Mouse (Mus musculus) myocyte (in vitro differentiated cells): ENCODE data around the gene Sec31b. TPM values are rescaled to one million over a fixed set of nuclear protein-coding genes. Genes with fewer than 3 reads are reported as not detected.

Experiments used
- H3K27me3 ChIP-seq: one replicate; pipeline ENCODE4 v1.6.1; 2011; ENCODE audit not compliant: control insufficient read depth, insufficient read depth, insufficient read length
- H3K36me3 ChIP-seq: one replicate; pipeline ENCODE4 v1.6.1; 2011; ENCODE audit not compliant: control insufficient read depth, insufficient read depth
- H3K4me2 ChIP-seq: one replicate; pipeline ENCODE4 v1.6.1; 2011; ENCODE audit warnings: low read depth, control low read depth
- H3K4me3 ChIP-seq: one replicate; pipeline ENCODE4 v1.5.1; 2011; ENCODE audit warnings: mild to moderate bottlenecking, control low read depth, moderate library complexity
- H3K79me2 ChIP-seq: one replicate; pipeline ENCODE4 v1.6.1; 2011; ENCODE audit not compliant: control insufficient read depth, insufficient read depth
- H3ac ChIP-seq: one replicate; pipeline ENCODE4 v1.6.1; 2011; ENCODE audit not compliant: control insufficient read depth, insufficient read length
- CEBPB ChIP-seq: IDR thresholded peaks from 2 replicates; pipeline ENCODE4 v1.6.1; 2011; ENCODE audit warnings: mild to moderate bottlenecking, moderate library complexity; ENCODE audit not compliant: poor library complexity, insufficient read depth, severe bottlenecking
- E2F4 ChIP-seq: IDR thresholded peaks from one replicate; pipeline ENCODE4 v1.6.1; 2011; ENCODE audit warnings: mild to moderate bottlenecking, control low read depth, moderate library complexity; ENCODE audit not compliant: insufficient read depth
- MAX ChIP-seq: IDR thresholded peaks from one replicate; pipeline ENCODE4 v1.6.1; 2011; ENCODE audit warnings: low read depth, mild to moderate bottlenecking, control low read depth
- MYOD1 ChIP-seq, 3 experiments: IDR thresholded peaks; one replicate each; pipeline ENCODE4 v1.6.1; 2011; ENCODE audit warnings: control low read depth in 2 of 3, low read depth in 2 of 3, mild to moderate bottlenecking in 2 of 3, moderate library complexity in 1 of 3; ENCODE audit not compliant: insufficient read length in 2 of 3, control insufficient read depth in 1 of 3
- MYOG ChIP-seq, 3 experiments: IDR thresholded peaks; one replicate each; pipeline ENCODE4 v1.6.1; 2011; ENCODE audit warnings: control low read depth in 2 of 3, low read depth in 2 of 3, mild to moderate bottlenecking in 2 of 3; ENCODE audit not compliant: insufficient read length in 2 of 3, control insufficient read depth in 1 of 3, insufficient read depth in 1 of 3
- POLR2A ChIP-seq: IDR thresholded peaks from one replicate; pipeline ENCODE4 v1.6.1; 2011; ENCODE audit warnings: low read depth, mild to moderate bottlenecking, control low read depth, moderate library complexity; ENCODE audit not compliant: insufficient read length
- POLR2AphosphoS2 ChIP-seq: IDR thresholded peaks from one replicate; pipeline ENCODE4 v1.6.1; 2011; ENCODE audit warnings: low read depth, control low read depth; ENCODE audit not compliant: insufficient read length
- REST ChIP-seq: IDR thresholded peaks from one replicate; pipeline ENCODE4 v1.6.1; 2011; ENCODE audit warnings: mild to moderate bottlenecking, control low read depth, moderate library complexity; ENCODE audit not compliant: insufficient read depth, insufficient read length
- SRF ChIP-seq: IDR thresholded peaks from one replicate; pipeline ENCODE4 v1.6.1; 2011; ENCODE audit warnings: low read depth; ENCODE audit not compliant: control insufficient read depth, insufficient read length
- TCF12 ChIP-seq: IDR thresholded peaks from one replicate; pipeline ENCODE4 v1.6.1; 2011; ENCODE audit warnings: mild to moderate bottlenecking, control low read depth; ENCODE audit not compliant: poor library complexity, insufficient read depth, severe bottlenecking
- TCF3 ChIP-seq: IDR thresholded peaks from one replicate; pipeline ENCODE4 v1.6.1; 2011; ENCODE audit warnings: low read depth, control low read depth; ENCODE audit not compliant: insufficient read length
- USF1 ChIP-seq: IDR thresholded peaks from one replicate; pipeline ENCODE4 v1.6.1; 2011; ENCODE audit warnings: low read depth, mild to moderate bottlenecking, control low read depth, moderate library complexity
- polyA plus RNA-seq: library from polyadenylated mRNA; unstranded; fragments of >200 nt; fragmentation: generic; extraction: Trizol; gene quantifications from one replicate; pipeline ENCODE4 v1.2.1, GENCODE M21; 2012; ENCODE audit warnings: missing spikeins

Sec31b gene
- polyA plus RNA-seq, 1 experiment: 0.02 TPM

- TF ChIP-seq TCF3: no peak
- no peak for TF ChIP-seq POLR2A
- no peak for TF ChIP-seq CEBPB
- no peak for TF ChIP-seq TCF12
- TF ChIP-seq MAX: no peak
- no peak for TF ChIP-seq MYOG (IDR thresholded peaks at IDR 0.05; ENCODE audit: control insufficient read depth in 1 of 3, insufficient read depth in 1 of 3, insufficient read length in 2 of 3, low read depth in 2 of 3)
- TF ChIP-seq E2F4: no peak
- no peak for TF ChIP-seq REST
- no peak for TF ChIP-seq POLR2AphosphoS2
- TF ChIP-seq SRF: no peak
- no peak for TF ChIP-seq USF1
- no peak for TF ChIP-seq MYOD1 (IDR thresholded peaks at IDR 0.05; ENCODE audit: control insufficient read depth in 1 of 3, insufficient read length in 2 of 3, low read depth in 2 of 3)
- H3K27me3 ChIP-seq: peaks cover 65% of the 10 kb centered on the region
- H3K79me2 ChIP-seq: no peaks in the 10 kb centered on the region
- no peaks in the 10 kb centered on the region for H3K36me3 ChIP-seq
- H3K4me2 ChIP-seq: no peak overlapping the region
- H3ac ChIP-seq: no peak overlapping the region
- H3K4me3 ChIP-seq: no peak overlapping the region
These were observed 26.5 kb downstream of the Sec31b start for GRCm38 (mm10) chr19:44519152-44519551.

- Histone ChIP-seq H3K4me3 (no peak overlapping the region), H3K4me2 (no peak overlapping the region), H3K27me3 (peaks cover 65% of the 10 kb centered on the region)
These were observed 27.5 kb downstream of the Sec31b start for GRCm38 (mm10) chr19:44517996-44518768.

GRCm38 (mm10) chr19:44515769-44516168, 29.9 kb downstream of the Sec31b start:
- no peak overlapping the region for H3ac ChIP-seq
- H3K4me3 ChIP-seq: no peak overlapping the region
- no peaks in the 10 kb centered on the region for H3K36me3 ChIP-seq
- H3K79me2 ChIP-seq: no peaks in the 10 kb centered on the region
- TF ChIP-seq REST (no peak), POLR2A (no peak), MAX (no peak), E2F4 (no peak), MYOG (IDR thresholded peaks at IDR 0.05; ENCODE audit: control insufficient read depth in 1 of 3, insufficient read depth in 1 of 3, insufficient read length in 2 of 3, low read depth in 2 of 3) (no peak), TCF12 (no peak), CEBPB (no peak), SRF (no peak), MYOD1 (IDR thresholded peaks at IDR 0.05; ENCODE audit: control insufficient read depth in 1 of 3, insufficient read length in 2 of 3, low read depth in 2 of 3) (no peak), TCF3 (no peak)
- no peak overlapping the region for H3K4me2 ChIP-seq
- H3K27me3 ChIP-seq: peaks cover 84% of the 10 kb centered on the region

More at GRCm38 (mm10) chr19:44517996-44518768, 27.5 kb downstream of the Sec31b start:
- H3K79me2 ChIP-seq: no peaks in the 10 kb centered on the region
- TF ChIP-seq TCF3: no peak
- TF ChIP-seq CEBPB: no peak
- TF ChIP-seq POLR2A: no peak
- TF ChIP-seq USF1: no peak
- TF ChIP-seq TCF12: no peak
- TF ChIP-seq POLR2AphosphoS2: no peak
- H3K36me3 ChIP-seq: no peaks in the 10 kb centered on the region
- H3ac ChIP-seq: no peak overlapping the region

- no peaks in the 10 kb centered on the region for H3K36me3 ChIP-seq
- no peak overlapping the region for H3ac ChIP-seq
- no peaks in the 10 kb centered on the region for H3K79me2 ChIP-seq
- no peak overlapping the region for H3K4me3 ChIP-seq
- H3K4me2 ChIP-seq: no peak overlapping the region
- H3K27me3 ChIP-seq: peaks cover 86% of the 10 kb centered on the region
- TF ChIP-seq POLR2AphosphoS2 (no peak), TCF12 (no peak), MYOG (IDR thresholded peaks at IDR 0.05; ENCODE audit: control insufficient read depth in 1 of 3, insufficient read depth in 1 of 3, insufficient read length in 2 of 3, low read depth in 2 of 3) (no peak), CEBPB (no peak), MYOD1 (IDR thresholded peaks at IDR 0.05; ENCODE audit: control insufficient read depth in 1 of 3, insufficient read length in 2 of 3, low read depth in 2 of 3) (no peak), TCF3 (no peak), USF1 (no peak), MAX (no peak), E2F4 (no peak), POLR2A (no peak), SRF (no peak), REST (no peak)
These were observed 30.9 kb downstream of the Sec31b start for GRCm38 (mm10) chr19:44514521-44515451.
